Mouse (Mus musculus): ENCODE measurements at regions not wholly inside any gene's neighbourhood (a gene's known extent, or its start where the extent isn't known, plus 50 kb on each side); places are given as distances from the start of the nearest gene placed in this dataset.

DNA sequence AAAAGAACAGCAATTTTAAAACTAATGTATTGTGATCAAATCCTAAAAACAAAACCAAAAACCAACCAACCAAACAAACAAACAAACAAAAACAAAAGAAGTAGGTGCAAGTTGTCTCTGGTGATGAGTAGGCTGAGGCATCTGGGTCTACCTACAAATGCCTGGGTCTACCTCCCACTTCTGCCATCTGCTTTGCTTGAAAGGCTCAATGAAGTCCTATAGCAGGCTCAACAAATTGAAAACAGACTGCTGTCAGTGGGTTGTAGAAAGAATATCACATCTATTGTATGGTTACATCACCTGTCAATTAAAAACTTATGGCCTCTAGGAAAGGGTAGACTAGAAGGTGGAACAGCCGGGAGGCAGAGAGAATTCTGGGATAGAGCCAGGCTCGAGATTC, 197.4 kb upstream of the Afdn start:
- no peak for TF ChIP-seq CTCF (IDR thresholded peaks at IDR 0.05; ENCODE audit: control insufficient read depth, insufficient read depth, low read length)
- no peak for TF ChIP-seq POLR2A (IDR thresholded peaks at IDR 0.05; ENCODE audit: borderline replicate concordance, control insufficient read depth, low read depth, low read length)
- Histone ChIP-seq H3K4me3 (replicated peaks; ENCODE audit: control insufficient read depth, low read depth, low read length) (no peak overlapping the region), H3K27ac (ENCODE audit: control insufficient read depth, insufficient read depth, low read depth, low read length, poor library complexity) (no peak overlapping the region), H3K4me1 (ENCODE audit: control insufficient read depth, insufficient read depth, low read length) (no peaks in the 10 kb centered on the region; the same call in 1 of the 2 replicates)
- 65% methylated on average over 2 of the region's 2 CpGs for WGBS

DNA sequence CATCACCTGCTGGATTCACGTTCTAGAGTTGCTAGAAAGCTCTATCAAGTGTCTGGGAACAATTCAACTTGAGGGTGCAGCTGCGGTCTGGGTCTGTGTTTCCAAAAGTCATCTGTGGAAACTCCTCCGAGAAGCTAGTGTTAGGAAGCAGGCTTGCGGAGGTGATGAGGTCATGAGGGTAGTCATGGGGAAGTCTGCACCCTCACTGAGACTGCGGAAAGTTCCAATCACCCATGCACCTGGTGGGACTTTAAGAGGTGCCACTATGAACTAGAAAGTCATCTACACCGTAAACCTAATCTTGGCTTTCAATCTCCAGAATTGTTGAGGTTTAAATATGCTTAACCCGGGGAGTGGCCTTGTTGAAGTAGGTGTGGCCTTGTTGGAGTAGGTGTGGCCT, 195.5 kb upstream of the Afdn start:
- no peak for TF ChIP-seq POLR2A (IDR thresholded peaks at IDR 0.05; ENCODE audit: borderline replicate concordance, control insufficient read depth, low read depth, low read length)
- TF ChIP-seq CTCF (IDR thresholded peaks at IDR 0.05; ENCODE audit: control insufficient read depth, insufficient read depth, low read length) = no peak
- 80% methylated on average over 7 of the region's 7 CpGs for WGBS
- Histone ChIP-seq H3K4me3 (replicated peaks; ENCODE audit: control insufficient read depth, low read depth, low read length) (no peak overlapping the region), H3K4me1 (ENCODE audit: control insufficient read depth, insufficient read depth, low read length) (no peaks in the 10 kb centered on the region; the same call in 1 of the 2 replicates), H3K27ac (ENCODE audit: control insufficient read depth, insufficient read depth, low read depth, low read length, poor library complexity) (no peak overlapping the region)

DNA sequence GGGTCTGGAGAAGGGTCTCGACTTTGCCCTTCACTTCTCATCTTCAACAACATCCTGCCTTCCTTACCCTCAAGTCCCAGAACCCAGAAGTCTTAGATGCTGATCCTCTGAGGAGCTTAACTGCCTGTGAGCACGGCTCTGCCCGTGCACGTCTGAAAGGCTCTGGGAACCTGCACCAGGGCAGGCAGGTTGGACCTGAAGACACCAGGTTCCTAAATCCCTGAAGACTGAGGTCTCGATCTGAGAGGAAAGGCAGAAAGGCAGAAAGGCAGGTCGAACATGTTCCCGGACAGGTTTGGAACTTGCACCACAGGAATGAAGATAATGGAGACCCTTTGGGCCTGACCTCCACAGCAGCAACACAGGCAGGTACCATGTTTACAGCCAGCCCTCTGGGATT, 193.7 kb upstream of the Afdn start:
- Histone ChIP-seq H3K4me1 (ENCODE audit: control insufficient read depth, insufficient read depth, low read length) (no peaks in the 10 kb centered on the region), H3K27ac (ENCODE audit: control insufficient read depth, insufficient read depth, low read depth, low read length, poor library complexity) (no peak overlapping the region), H3K4me3 (replicated peaks; ENCODE audit: control insufficient read depth, low read depth, low read length) (no peak overlapping the region)
- WGBS = 74% methylated on average over 7 of the region's 7 CpGs
- TF ChIP-seq CTCF (IDR thresholded peaks at IDR 0.05; ENCODE audit: control insufficient read depth, insufficient read depth, low read length) (no peak), POLR2A (IDR thresholded peaks at IDR 0.05; ENCODE audit: borderline replicate concordance, control insufficient read depth, low read depth, low read length) (no peak)

DNA sequence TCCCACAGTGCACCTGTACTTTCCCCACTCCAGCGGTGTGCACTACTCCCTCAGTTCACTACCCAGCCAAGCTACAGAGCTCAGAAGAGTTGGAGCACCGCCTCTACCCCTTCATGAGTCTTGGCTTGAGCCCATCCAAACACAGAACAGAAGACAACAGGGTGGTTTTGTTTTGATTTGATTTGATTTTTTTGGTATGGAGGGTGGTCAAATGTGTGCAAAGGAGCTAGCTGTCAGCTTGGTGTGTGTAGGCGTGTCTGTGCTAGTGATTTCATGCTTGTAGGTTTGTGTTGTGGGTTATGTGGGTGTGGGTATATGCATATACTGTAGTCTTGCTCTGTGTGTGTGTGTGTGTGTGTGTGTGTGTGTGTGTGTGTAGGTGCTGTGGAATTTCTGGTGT, 193.2 kb upstream of the Afdn start:
- H3K4me3 ChIP-seq (replicated peaks; ENCODE audit: control insufficient read depth, low read depth, low read length) = no peak overlapping the region
- TF ChIP-seq CTCF (IDR thresholded peaks at IDR 0.05; ENCODE audit: control insufficient read depth, insufficient read depth, low read length) (no peak), POLR2A (IDR thresholded peaks at IDR 0.05; ENCODE audit: borderline replicate concordance, control insufficient read depth, low read depth, low read length) (no peak)
- no peak overlapping the region for H3K27ac ChIP-seq (ENCODE audit: control insufficient read depth, insufficient read depth, low read depth, low read length, poor library complexity)
- H3K4me1 ChIP-seq (ENCODE audit: control insufficient read depth, insufficient read depth, low read length) = no peaks in the 10 kb centered on the region
- WGBS = 81% methylated on average over 3 of the region's 3 CpGs

DNA sequence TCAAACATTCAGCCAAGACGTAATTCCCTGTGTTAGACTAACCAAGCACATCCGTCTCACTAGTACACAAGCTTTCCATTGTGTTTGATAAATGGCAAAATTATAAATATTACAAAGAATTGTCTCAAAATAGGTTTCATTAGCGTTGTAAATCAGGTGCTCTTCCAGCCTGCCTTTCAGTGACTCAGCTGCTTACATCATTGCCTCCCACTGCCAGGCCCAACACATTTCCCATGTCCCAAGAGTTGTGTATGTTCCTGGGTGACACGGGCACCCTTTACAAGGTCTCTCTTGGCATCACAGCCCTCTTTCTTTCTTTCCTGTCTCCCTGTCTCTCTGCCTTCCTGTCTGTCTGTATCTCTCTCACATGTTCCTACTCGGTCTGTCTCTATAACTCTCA, 189.5 kb upstream of the Afdn start:
- no peaks in the 10 kb centered on the region for H3K4me1 ChIP-seq (ENCODE audit: control insufficient read depth, insufficient read depth, low read length)
- TF ChIP-seq CTCF (IDR thresholded peaks at IDR 0.05; ENCODE audit: control insufficient read depth, insufficient read depth, low read length) (no peak), POLR2A (IDR thresholded peaks at IDR 0.05; ENCODE audit: borderline replicate concordance, control insufficient read depth, low read depth, low read length) (no peak)
- no peak overlapping the region for H3K4me3 ChIP-seq (replicated peaks; ENCODE audit: control insufficient read depth, low read depth, low read length)
- WGBS = 74% methylated on average over 5 of the region's 5 CpGs
- H3K27ac ChIP-seq (ENCODE audit: control insufficient read depth, insufficient read depth, low read depth, low read length, poor library complexity) = no peak overlapping the region

DNA sequence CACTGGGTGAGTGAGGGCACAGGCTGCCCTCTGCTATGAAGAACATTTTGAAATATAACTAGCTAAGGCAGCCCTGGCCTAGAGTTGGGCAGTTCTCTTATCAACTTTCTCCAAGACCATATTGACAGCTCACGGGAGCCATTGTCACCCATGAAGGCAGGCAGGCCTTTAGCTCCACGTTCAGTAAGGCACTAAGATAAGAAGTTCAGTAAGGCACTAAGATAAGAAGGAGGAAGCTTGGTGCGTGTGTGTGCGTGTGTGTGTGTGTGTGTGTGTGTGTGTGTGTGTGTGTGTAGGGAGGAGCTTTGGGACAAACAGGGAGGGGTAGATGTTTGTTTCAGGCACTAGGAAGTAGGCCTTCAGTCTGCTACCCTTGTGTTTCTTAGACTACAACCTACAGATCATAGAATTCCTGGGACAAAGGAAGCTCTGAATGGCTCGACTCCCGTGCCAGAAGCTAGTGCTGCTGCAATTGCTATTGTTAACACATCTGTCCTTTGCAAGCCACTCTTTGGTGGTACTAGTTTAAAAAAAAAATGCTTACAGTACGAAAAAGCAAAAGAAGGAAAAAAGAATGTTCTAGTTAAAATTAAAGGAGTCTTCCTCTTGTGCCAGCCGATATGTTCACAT, 188.0 kb upstream of the Afdn start:
- no peak overlapping the region for H3K27ac ChIP-seq (ENCODE audit: control insufficient read depth, insufficient read depth, low read depth, low read length, poor library complexity)
- WGBS = 48% methylated on average over 8 of the region's 8 CpGs
- H3K4me3 ChIP-seq (replicated peaks; ENCODE audit: control insufficient read depth, low read depth, low read length) = no peak overlapping the region
- no peak for TF ChIP-seq POLR2A (IDR thresholded peaks at IDR 0.05; ENCODE audit: borderline replicate concordance, control insufficient read depth, low read depth, low read length)
- TF ChIP-seq CTCF (IDR thresholded peaks at IDR 0.05; ENCODE audit: control insufficient read depth, insufficient read depth, low read length) = no peak
- no peaks in the 10 kb centered on the region for H3K4me1 ChIP-seq (ENCODE audit: control insufficient read depth, insufficient read depth, low read length)

DNA sequence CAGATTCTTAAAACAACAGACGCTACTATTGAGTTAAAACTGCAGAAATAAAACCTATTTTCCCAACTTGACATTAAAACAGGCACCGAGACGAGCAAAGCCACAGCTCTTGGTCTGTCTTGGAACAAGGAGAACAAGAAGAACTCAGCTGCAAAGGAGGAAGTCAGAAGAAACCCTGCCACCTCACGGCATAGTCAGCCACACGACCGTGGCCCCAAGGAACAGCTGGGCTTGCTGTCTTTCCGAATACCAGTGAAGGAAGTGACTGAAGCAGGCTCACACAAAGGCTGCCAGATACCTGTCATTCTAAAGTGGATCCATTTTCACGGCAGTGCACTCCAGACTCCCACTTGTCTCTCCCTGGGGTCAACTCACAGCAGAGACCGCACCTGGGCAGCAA, 187.3 kb upstream of the Afdn start:
- Histone ChIP-seq H3K27ac (ENCODE audit: control insufficient read depth, insufficient read depth, low read depth, low read length, poor library complexity) (no peak overlapping the region), H3K4me1 (ENCODE audit: control insufficient read depth, insufficient read depth, low read length) (no peaks in the 10 kb centered on the region), H3K4me3 (replicated peaks; ENCODE audit: control insufficient read depth, low read depth, low read length) (no peak overlapping the region)
- WGBS = 21% methylated on average over 9 of the region's 9 CpGs
- no peak for TF ChIP-seq POLR2A (IDR thresholded peaks at IDR 0.05; ENCODE audit: borderline replicate concordance, control insufficient read depth, low read depth, low read length)
- TF ChIP-seq CTCF (IDR thresholded peaks at IDR 0.05; ENCODE audit: control insufficient read depth, insufficient read depth, low read length) = no peak

DNA sequence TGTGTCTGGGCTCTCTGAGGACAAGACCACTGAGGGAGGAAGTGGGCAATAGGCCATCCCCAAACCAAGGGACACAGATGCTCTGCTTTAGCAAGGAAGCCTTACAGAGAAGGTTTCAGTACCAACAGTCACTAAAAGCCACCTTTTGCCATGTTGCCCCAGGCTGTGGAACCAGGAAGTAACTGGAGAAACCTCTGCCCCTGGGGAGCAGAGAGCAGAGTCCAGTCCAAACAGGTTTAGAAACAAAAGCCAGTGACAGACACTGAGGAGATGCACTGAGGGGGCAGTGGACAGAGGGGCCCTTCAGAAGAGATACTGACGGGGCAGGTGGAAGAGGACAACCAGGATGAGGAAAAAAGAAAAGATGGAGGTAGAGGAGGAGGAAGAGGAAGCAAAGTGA, 186.2 kb upstream of the Afdn start:
- TF ChIP-seq CTCF (IDR thresholded peaks at IDR 0.05; ENCODE audit: control insufficient read depth, insufficient read depth, low read length) (no peak), POLR2A (IDR thresholded peaks at IDR 0.05; ENCODE audit: borderline replicate concordance, control insufficient read depth, low read depth, low read length) (no peak)
- 94% methylated on average over 1 of the region's 1 CpGs for WGBS
- Histone ChIP-seq H3K4me1 (ENCODE audit: control insufficient read depth, insufficient read depth, low read length) (no peaks in the 10 kb centered on the region), H3K27ac (ENCODE audit: control insufficient read depth, insufficient read depth, low read depth, low read length, poor library complexity) (no peak overlapping the region), H3K4me3 (replicated peaks; ENCODE audit: control insufficient read depth, low read depth, low read length) (no peak overlapping the region)
